Mouse (Mus musculus) cerebellum, adult 11 months (tissue): ENCODE data around the gene Ptprt.
A peak's percentile ranks its signal among the peaks of the same experiment; 100 is the strongest.

Source experiments
- DNase-seq: peaks from one replicate; pipeline ENCODE4 v3.0.0; 2022

Gene Ptprt

GRCm38 (mm10) chr2:161902196-161902595 is 758.8 kb downstream of the Ptprt start:
- DNase-seq, result no peak

DNA sequence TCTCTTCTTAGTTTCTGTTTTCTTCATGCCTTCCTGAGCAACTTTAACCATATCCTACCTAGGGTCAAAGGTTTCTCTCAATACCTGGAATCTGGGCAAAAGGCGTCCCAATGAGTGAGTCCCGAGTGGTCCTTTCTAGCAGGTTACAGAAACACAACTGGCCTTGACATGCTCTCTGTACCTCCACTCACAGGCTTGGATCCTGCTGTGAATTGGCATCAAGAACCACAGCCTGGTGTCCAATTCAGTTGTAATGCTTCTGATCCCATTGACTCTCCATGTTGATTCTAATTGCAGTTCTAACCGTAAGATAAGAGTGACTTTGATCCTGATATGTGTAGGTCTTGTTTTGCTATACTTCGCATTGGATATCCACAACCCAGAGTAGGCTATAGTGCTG is 776.5 kb downstream of the Ptprt start:
- DNase-seq, result no peak

DNA sequence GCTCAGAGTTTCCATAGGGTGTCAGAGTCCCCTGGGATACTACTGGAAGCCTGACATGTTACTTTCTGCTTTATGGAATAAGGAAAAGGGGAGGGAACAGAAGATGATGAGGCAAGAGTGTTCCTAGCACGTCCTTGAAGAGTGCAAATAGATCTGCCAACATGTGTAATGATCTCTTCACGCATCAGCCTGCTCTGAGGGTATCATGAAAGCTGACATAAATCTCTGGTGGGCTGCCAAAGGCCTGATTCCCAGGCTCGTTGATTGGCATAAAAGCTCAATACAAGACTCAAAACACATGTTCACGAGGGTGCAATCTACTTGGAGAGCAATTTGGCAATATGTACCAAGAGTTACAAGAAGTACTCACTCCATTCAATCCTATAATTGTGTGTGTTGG is 778.4 kb downstream of the Ptprt start:
- DNase-seq, result no peak

- no peak for DNase-seq
Observed at GRCm38 (mm10) chr2:161880941-161881340, 780.0 kb downstream of the Ptprt start.

- no peak for DNase-seq
Observed at GRCm38 (mm10) chr2:161865231-161865630, 795.7 kb downstream of the Ptprt start.

DNA sequence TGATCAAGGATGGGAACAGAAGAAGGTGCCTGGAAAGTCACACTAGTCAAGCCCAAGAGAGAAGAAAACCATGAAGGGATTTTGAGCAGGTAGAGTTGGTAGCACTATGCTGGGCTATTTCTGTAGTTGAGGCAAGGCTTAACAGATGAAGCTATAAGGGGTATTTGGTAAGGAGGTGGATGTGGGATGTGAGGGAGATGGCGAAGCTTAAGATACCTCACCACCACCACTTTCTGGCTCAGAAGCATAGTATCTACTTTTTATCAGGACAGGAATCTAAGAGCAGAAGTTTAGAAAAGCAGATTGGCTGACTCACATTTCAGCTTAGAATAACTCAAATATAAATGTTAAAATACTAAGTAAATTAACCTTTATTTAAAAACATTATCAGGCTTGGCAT is 802.1 kb downstream of the Ptprt start:
- no peak for DNase-seq

GRCm38 (mm10) chr2:161858361-161858760 is 802.6 kb downstream of the Ptprt start:
- no peak for DNase-seq

- DNase-seq, result no peak
Observed at GRCm38 (mm10) chr2:161835001-161835400, 825.9 kb downstream of the Ptprt start.

GRCm38 (mm10) chr2:161833846-161834245 is 827.1 kb downstream of the Ptprt start:
- DNase-seq, result peak; percentile 8

DNA sequence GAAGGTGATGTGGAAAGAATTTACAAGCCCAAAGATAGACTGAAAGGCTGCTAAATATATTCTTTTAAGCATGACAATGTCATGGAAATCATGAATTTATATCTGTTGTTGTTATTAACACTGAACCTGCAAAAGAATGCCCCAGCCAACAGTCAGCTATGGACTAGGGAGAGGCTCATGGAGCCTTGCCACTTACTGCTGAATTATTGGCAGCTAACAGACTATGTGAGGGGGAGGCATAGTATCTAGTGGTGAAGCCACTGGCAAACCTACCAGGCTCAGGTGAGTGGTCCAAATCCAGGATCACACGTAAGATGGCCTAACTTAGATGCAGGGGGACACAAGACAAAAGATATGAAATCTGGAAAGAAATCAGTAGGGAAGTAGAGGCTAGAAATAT is 847.6 kb downstream of the Ptprt start:
- DNase-seq, result no peak

DNA sequence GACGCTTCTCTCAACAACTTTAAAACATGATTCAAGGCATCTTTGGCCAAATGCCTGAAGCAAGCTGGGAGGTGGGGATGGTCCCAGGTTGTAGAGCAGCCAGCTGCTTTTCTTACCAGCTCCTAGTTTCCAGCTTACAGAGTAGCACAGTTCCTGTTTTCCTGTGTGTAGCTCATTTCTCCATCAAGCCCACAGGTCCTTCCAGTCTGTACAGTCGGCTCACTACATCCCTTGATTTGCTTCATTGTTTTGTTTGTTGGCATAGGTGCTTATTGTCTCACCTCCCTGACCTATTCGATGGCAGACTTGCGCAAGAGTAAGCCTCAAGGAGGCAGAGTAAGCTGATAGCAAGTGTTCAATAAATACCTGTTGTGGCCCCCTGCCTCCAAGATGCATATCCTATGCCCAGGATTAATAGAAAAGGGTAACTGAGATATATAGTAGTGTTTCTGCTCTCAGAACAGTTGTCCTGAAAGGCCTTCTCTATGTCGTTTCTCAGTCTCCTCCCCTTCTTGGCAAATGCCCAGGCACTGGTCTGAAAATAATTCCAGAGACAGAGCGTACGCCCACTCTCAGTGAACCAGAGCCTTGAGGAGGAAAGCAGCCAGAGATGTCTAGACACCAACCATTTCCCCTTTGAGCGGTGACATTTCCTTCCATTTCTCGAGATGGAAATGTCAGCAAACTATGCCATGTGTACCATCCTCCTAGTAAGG is 852.7 kb downstream of the Ptprt start:
- DNase-seq, result no peak

- no peak for DNase-seq
Observed at GRCm38 (mm10) chr2:161806287-161807007, 854.5 kb downstream of the Ptprt start.

DNA sequence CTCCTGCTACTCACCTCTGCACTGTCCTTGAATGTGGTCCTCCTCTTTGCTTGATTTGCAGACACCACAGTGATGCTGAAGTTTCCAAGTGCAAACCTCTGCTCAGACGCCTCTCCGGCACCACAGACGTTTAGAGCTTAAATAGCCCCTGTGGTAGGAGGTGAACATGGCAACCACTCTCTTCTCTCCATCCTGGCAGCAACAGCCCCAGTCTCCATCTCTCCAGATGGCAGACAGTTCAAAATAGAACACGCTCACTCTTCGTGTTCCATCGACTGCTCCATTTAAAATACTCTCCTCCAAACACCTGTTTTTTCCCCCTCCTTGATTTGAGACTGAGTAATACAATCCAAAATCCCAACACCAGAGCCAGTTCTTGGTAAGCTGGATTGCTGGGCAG is 861.0 kb downstream of the Ptprt start:
- no peak for DNase-seq

DNA sequence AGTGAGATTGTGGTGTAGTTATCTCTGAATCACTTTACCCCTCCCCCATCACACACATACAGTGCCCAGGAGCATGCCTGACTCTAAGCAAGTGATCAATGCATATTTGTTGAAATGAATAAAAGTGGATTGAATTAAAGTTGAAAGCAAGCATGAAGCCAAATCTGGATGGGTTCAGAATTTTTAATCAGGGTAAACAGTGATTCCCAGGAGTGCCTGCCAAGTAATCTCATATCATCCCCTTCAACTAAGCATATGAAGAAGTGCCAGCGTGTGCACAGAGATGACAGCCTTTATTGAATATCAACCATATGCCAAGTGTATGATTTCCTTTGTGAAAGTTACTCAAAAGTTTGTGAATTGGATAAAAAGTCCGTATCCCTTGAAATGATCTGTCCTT is 893.4 kb downstream of the Ptprt start:
- DNase-seq, result no peak

GRCm38 (mm10) chr2:161713024-161713423 is 947.9 kb downstream of the Ptprt start:
- DNase-seq, result peak; percentile 4

GRCm38 (mm10) chr2:161709316-161709715 is 951.6 kb downstream of the Ptprt start:
- DNase-seq, result no peak

- DNase-seq, result peak; percentile 4
Observed at GRCm38 (mm10) chr2:161706386-161706915, 954.5 kb downstream of the Ptprt start.

- no peak for DNase-seq
Observed at GRCm38 (mm10) chr2:161704811-161705210, 956.1 kb downstream of the Ptprt start.

GRCm38 (mm10) chr2:161704410-161704809 is 956.5 kb downstream of the Ptprt start:
- no peak for DNase-seq

DNA sequence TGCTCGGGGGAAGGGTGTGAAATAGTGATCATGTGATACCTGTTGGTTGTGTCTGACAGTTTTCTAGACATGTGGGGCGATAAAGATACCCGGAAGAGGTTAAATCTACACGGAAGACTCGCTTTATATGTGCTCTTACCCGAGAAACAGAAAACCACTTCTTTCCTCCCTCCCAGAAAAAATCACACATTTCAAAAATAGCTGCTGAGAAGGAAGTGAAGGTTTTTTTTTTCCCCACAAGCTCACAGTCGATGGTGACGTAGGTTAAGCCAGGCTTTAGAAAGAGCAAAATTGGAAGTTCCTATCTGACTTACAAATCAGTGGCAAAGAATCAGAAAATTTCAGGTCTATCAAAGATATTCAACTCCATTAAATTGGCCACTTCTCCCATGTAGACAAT is 965.1 kb downstream of the Ptprt start:
- no peak for DNase-seq

GRCm38 (mm10) chr2:161668302-161668986 is 992.5 kb downstream of the Ptprt start:
- DNase-seq, result no peak

- no peak for DNase-seq
Observed at GRCm38 (mm10) chr2:161661912-161662311, 999.0 kb downstream of the Ptprt start.

DNA sequence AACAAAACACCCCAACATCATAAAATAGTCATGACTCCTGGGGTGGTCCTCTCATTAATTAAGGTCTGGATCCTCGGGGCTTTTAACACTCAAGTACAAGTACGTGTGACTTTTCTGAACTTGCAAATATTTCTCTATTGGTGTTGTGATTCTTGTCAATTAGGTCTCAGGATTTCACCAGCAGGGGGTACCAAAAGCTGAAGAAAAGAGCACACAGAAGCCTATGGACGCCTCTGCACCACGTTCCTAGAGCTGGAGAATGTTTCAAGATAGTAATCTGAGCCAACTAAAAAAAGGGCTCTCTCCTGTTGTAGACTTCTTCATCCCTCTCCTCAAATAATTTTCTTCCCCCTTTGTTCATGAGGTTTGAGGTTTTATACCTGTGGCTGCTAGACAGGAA is 1000.1 kb downstream of the Ptprt start:
- no peak for DNase-seq

DNA sequence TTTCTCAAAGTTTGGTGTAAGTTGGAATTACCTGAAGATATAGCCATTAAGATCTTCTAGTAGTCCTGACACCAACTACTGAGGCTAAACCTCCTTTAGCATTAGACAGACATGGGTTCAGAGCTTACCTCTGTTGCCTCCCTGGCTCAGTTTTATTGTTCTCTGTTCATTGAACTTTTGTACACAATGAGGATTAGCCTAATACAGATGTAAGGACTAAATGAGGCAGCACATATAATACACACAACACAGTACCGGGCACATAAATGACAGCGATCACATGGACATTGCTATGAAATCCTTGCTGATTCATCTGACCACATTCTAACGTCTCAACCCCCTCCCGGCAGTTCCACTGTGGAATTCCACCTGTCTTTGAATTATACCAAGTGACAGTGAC is 1003.9 kb downstream of the Ptprt start:
- no peak for DNase-seq
